Mouse (Mus musculus): ENCODE data around the gene Slc9a8.

- TF ChIP-seq CTCF (IDR thresholded peaks at IDR 0.05; ENCODE audit: borderline replicate concordance, control insufficient read depth, extremely low read depth, insufficient read depth, low read length, poor library complexity) (no peak), POLR2A (IDR thresholded peaks at IDR 0.05; ENCODE audit: control insufficient read depth, extremely low read depth, insufficient read depth, low read length, poor library complexity) (no peak)
Measured at GRCm38 (mm10) chr2:167376160-167376564, 45.4 kb upstream of the Slc9a8 start.
